Mouse (Mus musculus) midbrain, embryonic 12.5 days (tissue): ENCODE results near the gene Myl12a. TPM values are rescaled to one million over a fixed set of nuclear protein-coding genes. Genes with fewer than 3 reads are reported as not detected.

ENCODE experiments used
- ATAC-seq: fragments of 200-750 bp; cut with Nextera tagmentation; 2 replicates; pipeline ENCODE4 v1.8.0; 2017; ENCODE audit warnings: low read depth, moderate TSS enrichment, moderate library complexity; ENCODE audit not compliant: low FRiP score
- H3K27ac ChIP-seq: fragments of 300-500 bp; sonication (generic); replicated peaks from 2 replicates; pipeline ENCODE4 v1.5.1; 2016; ENCODE audit warnings: mild to moderate bottlenecking
- H3K27me3 ChIP-seq: fragments of 300-500 bp; sonication (generic); 2 replicates; pipeline ENCODE4 v1.6.1; 2016; ENCODE audit warnings: mild to moderate bottlenecking
- H3K36me3 ChIP-seq: fragments of 300-500 bp; sonication (generic); 2 replicates; pipeline ENCODE4 v1.6.1; 2016
- H3K4me1 ChIP-seq: fragments of 300-500 bp; sonication (generic); 2 replicates; pipeline ENCODE4 v1.6.1; 2016
- H3K4me2 ChIP-seq: fragments of 300-500 bp; sonication (generic); replicated peaks from 2 replicates; pipeline ENCODE4 v1.6.1; 2016; ENCODE audit warnings: mild to moderate bottlenecking, moderate library complexity
- H3K4me3 ChIP-seq: fragments of 300-500 bp; sonication (generic); 2 replicates; pipeline ENCODE4 v1.5.1; 2016; ENCODE audit warnings: mild to moderate bottlenecking
- H3K9ac ChIP-seq: fragments of 300-500 bp; sonication (generic); replicated peaks from 2 replicates; pipeline ENCODE4 v1.6.1; 2016; ENCODE audit warnings: mild to moderate bottlenecking, moderate library complexity
- H3K9me3 ChIP-seq: fragments of 300-500 bp; sonication (generic); 2 replicates; pipeline ENCODE4 v1.6.1; 2016; ENCODE audit warnings: mild to moderate bottlenecking
- WGBS: fragments of 180-500 bp; shearing (Covaris S2); methylation state at CpG from one replicate; pipeline ENCODE4 v1.1.7; 2016; 5-methylcytosine and 5-hydroxymethylcytosine counted together
- polyA plus RNA-seq: library from polyadenylated mRNA; unstranded; fragments of >200 nt; fragmentation: Nextera tagmentation; extraction: Ambion mirVana; gene quantifications from 2 replicates; pipeline ENCODE4 v1.2.1, GENCODE M21; 2016

Gene Myl12a
- 275 and 332 TPM in 2 replicates for polyA plus RNA-seq

GRCm38 (mm10) chr17:71002744-71003094 lies at the start of gene Myl12a:
Gene Myl12a, minus strand, starts transcription at chr17:71002878.
- peak within 1 kb of the TSS; percentile 60 for H3K4me2 ChIP-seq
- 11% methylated on average over 14 of the region's 14 CpGs for WGBS
- H3K4me3 ChIP-seq: peak within 1 kb of the TSS; percentile 86
- peak; percentile 57; the same call in 1 of the 2 replicates for ATAC-seq
- H3K4me1 ChIP-seq: peaks cover 28% of the 10 kb centered on the region
- H3K36me3 ChIP-seq: no peaks in the 10 kb centered on the region
- H3K9me3 ChIP-seq: no peaks in the 10 kb centered on the region
- peak within 1 kb of the TSS; percentile 93 for H3K27ac ChIP-seq
- H3K27me3 ChIP-seq: no peaks in the 10 kb centered on the region
- peak within 1 kb of the TSS; percentile 84 for H3K9ac ChIP-seq

GRCm38 (mm10) chr17:71049292-71049691 lies 46.6 kb upstream of the Myl12a start:
- no peaks in the 10 kb centered on the region for H3K4me1 ChIP-seq
- H3K36me3 ChIP-seq: no peaks in the 10 kb centered on the region
- no peak for ATAC-seq
- H3K27me3 ChIP-seq: no peaks in the 10 kb centered on the region
- H3K4me3 ChIP-seq: no peak overlapping the region
- H3K4me2 ChIP-seq: no peak overlapping the region
- H3K27ac ChIP-seq: no peak overlapping the region
- WGBS: 90% methylated on average over 8 of the region's 8 CpGs
- no peak overlapping the region for H3K9ac ChIP-seq
- no peaks in the 10 kb centered on the region for H3K9me3 ChIP-seq

GRCm38 (mm10) chr17:71046856-71047255 lies 44.2 kb upstream of the Myl12a start:
- Histone ChIP-seq H3K9me3 (no peaks in the 10 kb centered on the region), H3K36me3 (no peaks in the 10 kb centered on the region), H3K9ac (no peak overlapping the region), H3K4me3 (no peak overlapping the region), H3K27me3 (no peaks in the 10 kb centered on the region), H3K4me2 (no peak overlapping the region), H3K4me1 (no peaks in the 10 kb centered on the region), H3K27ac (no peak overlapping the region)
- 86% methylated on average over 4 of the region's 4 CpGs for WGBS
- ATAC-seq: no peak

- no peaks in the 10 kb centered on the region for H3K4me1 ChIP-seq
- H3K9ac ChIP-seq: no peak overlapping the region
- H3K36me3 ChIP-seq: no peaks in the 10 kb centered on the region
- H3K9me3 ChIP-seq: no peaks in the 10 kb centered on the region
- H3K4me2 ChIP-seq: no peak overlapping the region
- 85% methylated on average over 9 of the region's 9 CpGs for WGBS
- no peaks in the 10 kb centered on the region for H3K27me3 ChIP-seq
- H3K27ac ChIP-seq: no peak overlapping the region
- no peak for ATAC-seq
- H3K4me3 ChIP-seq: no peak overlapping the region
These were observed 42.9 kb upstream of the Myl12a start for GRCm38 (mm10) chr17:71045591-71045990.

GRCm38 (mm10) chr17:71042645-71043044 lies 40.0 kb upstream of the Myl12a start:
- Histone ChIP-seq H3K27ac (no peak overlapping the region), H3K9ac (no peak overlapping the region), H3K36me3 (no peaks in the 10 kb centered on the region), H3K27me3 (0 out of 2 replicates have a peak, but pooled peaks cover 5% of the 10 kb centered on the region), H3K4me1 (peaks cover 11% of the 10 kb centered on the region), H3K9me3 (no peaks in the 10 kb centered on the region), H3K4me3 (no peak overlapping the region), H3K4me2 (no peak overlapping the region)
- no peak for ATAC-seq
- WGBS: 89% methylated on average over 1 of the region's 1 CpGs

GRCm38 (mm10) chr17:71040582-71040880 lies 37.9 kb upstream of the Myl12a start:
- Histone ChIP-seq H3K9ac (no peak overlapping the region), H3K9me3 (no peaks in the 10 kb centered on the region), H3K27me3 (0 out of 2 replicates have a peak, but pooled peaks cover 5% of the 10 kb centered on the region), H3K4me1 (peaks cover 11% of the 10 kb centered on the region), H3K4me3 (no peak overlapping the region), H3K27ac (no peak overlapping the region), H3K36me3 (no peaks in the 10 kb centered on the region), H3K4me2 (no peak overlapping the region)
- no peak for ATAC-seq
- WGBS: 78% methylated on average over 5 of the region's 5 CpGs

GRCm38 (mm10) chr17:71039851-71040581 lies 37.3 kb upstream of the Myl12a start:
- Histone ChIP-seq H3K9ac (no peak overlapping the region), H3K4me2 (no peak overlapping the region), H3K4me3 (no peak overlapping the region), H3K36me3 (no peaks in the 10 kb centered on the region), H3K9me3 (no peaks in the 10 kb centered on the region), H3K27me3 (0 out of 2 replicates have a peak, but pooled peaks cover 5% of the 10 kb centered on the region), H3K4me1 (peaks cover 11% of the 10 kb centered on the region), H3K27ac (no peak overlapping the region)
- ATAC-seq: peak; percentile 52; the same call in 1 of the 2 replicates
- 24% methylated on average over 12 of the region's 12 CpGs for WGBS

GRCm38 (mm10) chr17:71038812-71039211 lies 36.1 kb upstream of the Myl12a start:
- Histone ChIP-seq H3K27me3 (0 out of 2 replicates have a peak, but pooled peaks cover 5% of the 10 kb centered on the region), H3K9ac (no peak overlapping the region), H3K4me1 (peaks cover 11% of the 10 kb centered on the region), H3K9me3 (no peaks in the 10 kb centered on the region), H3K36me3 (no peaks in the 10 kb centered on the region), H3K4me3 (no peak overlapping the region), H3K27ac (no peak overlapping the region), H3K4me2 (no peak overlapping the region)
- ATAC-seq: no peak
- WGBS: 80% methylated on average over 5 of the region's 5 CpGs

- Histone ChIP-seq H3K4me3 (no peak overlapping the region), H3K27ac (no peak overlapping the region), H3K36me3 (no peaks in the 10 kb centered on the region), H3K9me3 (no peaks in the 10 kb centered on the region), H3K4me2 (no peak overlapping the region), H3K4me1 (peaks cover 11% of the 10 kb centered on the region), H3K27me3 (0 out of 2 replicates have a peak, but pooled peaks cover 5% of the 10 kb centered on the region), H3K9ac (no peak overlapping the region)
- 85% methylated on average over 7 of the region's 7 CpGs for WGBS
- no peak for ATAC-seq
These were observed 34.5 kb upstream of the Myl12a start for GRCm38 (mm10) chr17:71037188-71037587.

- Histone ChIP-seq H3K36me3 (no peaks in the 10 kb centered on the region), H3K4me3 (no peak overlapping the region), H3K4me2 (no peak overlapping the region), H3K9me3 (no peaks in the 10 kb centered on the region), H3K27ac (no peak overlapping the region), H3K9ac (no peak overlapping the region), H3K4me1 (0 out of 2 replicates have a peak, but pooled peaks cover under 1% of the 10 kb centered on the region), H3K27me3 (0 out of 2 replicates have a peak, but pooled peaks cover 5% of the 10 kb centered on the region)
- no peak for ATAC-seq
- 83% methylated on average over 5 of the region's 5 CpGs for WGBS
These were observed 31.8 kb upstream of the Myl12a start for GRCm38 (mm10) chr17:71034472-71034871.

GRCm38 (mm10) chr17:71032719-71033118 lies 30.0 kb upstream of the Myl12a start:
- Histone ChIP-seq H3K27ac (no peak overlapping the region), H3K9me3 (no peaks in the 10 kb centered on the region), H3K9ac (no peak overlapping the region), H3K4me3 (no peak overlapping the region), H3K27me3 (no peaks in the 10 kb centered on the region), H3K36me3 (no peaks in the 10 kb centered on the region), H3K4me2 (no peak overlapping the region), H3K4me1 (no peaks in the 10 kb centered on the region)
- ATAC-seq: no peak
- 86% methylated on average over 10 of the region's 10 CpGs for WGBS

GRCm38 (mm10) chr17:71027186-71027585 lies 24.5 kb upstream of the Myl12a start:
- no peaks in the 10 kb centered on the region for H3K4me1 ChIP-seq
- no peak for ATAC-seq
- H3K27ac ChIP-seq: no peak overlapping the region
- H3K4me2 ChIP-seq: no peak overlapping the region
- no peaks in the 10 kb centered on the region for H3K9me3 ChIP-seq
- no peak overlapping the region for H3K9ac ChIP-seq
- H3K36me3 ChIP-seq: no peaks in the 10 kb centered on the region
- 93% methylated on average over 3 of the region's 3 CpGs for WGBS
- no peak overlapping the region for H3K4me3 ChIP-seq
- no peaks in the 10 kb centered on the region for H3K27me3 ChIP-seq

- Histone ChIP-seq H3K4me2 (no peak overlapping the region), H3K9me3 (no peaks in the 10 kb centered on the region), H3K4me1 (no peaks in the 10 kb centered on the region), H3K36me3 (no peaks in the 10 kb centered on the region), H3K27me3 (no peaks in the 10 kb centered on the region), H3K27ac (no peak overlapping the region), H3K4me3 (no peak overlapping the region), H3K9ac (no peak overlapping the region)
- ATAC-seq: no peak
- WGBS: 79% methylated on average over 8 of the region's 8 CpGs
These were observed 23.2 kb upstream of the Myl12a start for GRCm38 (mm10) chr17:71025922-71026321.
